Mouse (Mus musculus): ENCODE measurements around the gene Atat1. TPM values are rescaled to one million over a fixed set of nuclear protein-coding genes. Genes with fewer than 3 reads are reported as not detected.

Atat1 gene
- total and polyA plus RNA-seq, 3 experiments = 4.4 to 14.4 TPM; not detected in 1

GRCm38 (mm10) chr17:35919864-35920301 is 10.0 kb upstream of the Atat1 start:
- H3K4me1 ChIP-seq (ENCODE audit: control insufficient read depth in 1 of 2, insufficient read depth in 2 of 2, low read length in 2 of 2) = peaks cover 9 to 46% of the 10 kb centered on the region in 2 experiments
- H3K9me3 ChIP-seq (replicated peaks; ENCODE audit: insufficient read depth, low read length) = no peaks in the 10 kb centered on the region
- H3K9ac ChIP-seq (ENCODE audit: control insufficient read depth, low read depth, low read length, poor library complexity, severe bottlenecking) = peak overlapping the region; percentile 66
- peak; percentile 83 for TF ChIP-seq TAL1 (IDR thresholded peaks at IDR 0.05; ENCODE audit: low read length)
- TF ChIP-seq TBP (IDR thresholded peaks at IDR 0.05; ENCODE audit: low read depth, low read length) = peak; percentile 91
- no peak for TF ChIP-seq EP300 (IDR thresholded peaks at IDR 0.05; ENCODE audit: low read depth in 1 of 2, low read length in 2 of 2)
- peak in 1 of 2 experiments; percentile 58; a peak in 2 of 4 replicates for TF ChIP-seq POLR2A (IDR thresholded peaks at IDR 0.05; ENCODE audit: control insufficient read depth in 1 of 2, insufficient read depth in 1 of 2, low read depth in 1 of 2, low read length in 2 of 2, poor library complexity in 1 of 2)
- H3K27me3 ChIP-seq (ENCODE audit: control insufficient read depth in 1 of 2, insufficient read depth in 2 of 2, low read length in 2 of 2) = no peaks in the 10 kb centered on the region
- H3K36me3 ChIP-seq (ENCODE audit: control insufficient read depth in 1 of 2, insufficient read depth in 2 of 2, low read length in 2 of 2) = peaks cover 0 to 51% of the 10 kb centered on the region in 2 experiments; a peak in 2 of 4 replicates
- DNase-seq (ENCODE audit: low read depth, low spot score) = peak; percentile 91
- H3K79me2 ChIP-seq (ENCODE audit: control insufficient read depth, insufficient read depth, low read length, poor library complexity) = peaks cover 37% of the 10 kb centered on the region
- peak overlapping the region in 1 of 2 experiments; percentile 17; a peak in 2 of 4 replicates for H3K4me3 ChIP-seq (ENCODE audit: control insufficient read depth in 1 of 2, insufficient read depth in 1 of 2, low read depth in 2 of 2, low read length in 2 of 2)
- H3K27ac ChIP-seq (ENCODE audit: control insufficient read depth, low read depth, low read length) = peak overlapping the region; percentile 90

- DNase-seq (ENCODE audit: low read depth, low spot score) = peak; percentile 98
- Histone ChIP-seq H3K27ac (ENCODE audit: control insufficient read depth, low read depth, low read length) (peak overlapping the region; percentile 99), H3K36me3 (ENCODE audit: control insufficient read depth in 1 of 2, insufficient read depth in 2 of 2, low read length in 2 of 2) (peaks cover 0 to 52% of the 10 kb centered on the region in 2 experiments; a peak in 2 of 4 replicates), H3K9me3 (replicated peaks; ENCODE audit: insufficient read depth, low read length) (no peaks in the 10 kb centered on the region), H3K79me2 (ENCODE audit: control insufficient read depth, insufficient read depth, low read length, poor library complexity) (peaks cover 44% of the 10 kb centered on the region), H3K9ac (ENCODE audit: control insufficient read depth, low read depth, low read length, poor library complexity, severe bottlenecking) (peak overlapping the region; percentile 97), H3K27me3 (ENCODE audit: control insufficient read depth in 1 of 2, insufficient read depth in 2 of 2, low read length in 2 of 2) (no peaks in the 10 kb centered on the region), H3K4me1 (ENCODE audit: control insufficient read depth in 1 of 2, insufficient read depth in 2 of 2, low read length in 2 of 2) (peaks cover 9 to 49% of the 10 kb centered on the region in 2 experiments), H3K4me3 (ENCODE audit: control insufficient read depth in 1 of 2, insufficient read depth in 1 of 2, low read depth in 2 of 2, low read length in 2 of 2) (peak overlapping the region; percentile 70 to 71)
- TF ChIP-seq ZMIZ1 (IDR thresholded peaks at IDR 0.05; ENCODE audit: low read depth, low read length) = no peak
- TF ChIP-seq MAFK (IDR thresholded peaks at IDR 0.05; ENCODE audit: borderline replicate concordance, low read depth, low read length) = no peak
- TF ChIP-seq TAL1 (IDR thresholded peaks at IDR 0.05; ENCODE audit: low read length) = peak; percentile 30; the same call in 1 of the 2 replicates
- TF ChIP-seq POLR2A (IDR thresholded peaks at IDR 0.05; ENCODE audit: control insufficient read depth in 1 of 2, insufficient read depth in 1 of 2, low read depth in 1 of 2, low read length in 2 of 2, poor library complexity in 1 of 2) = peak in 1 of 2 experiments; percentile 73; a peak in 1 of 4 replicates
- TF ChIP-seq ELF1 (IDR thresholded peaks at IDR 0.05; ENCODE audit: low read depth, low read length) = no peak
Measured at GRCm38 (mm10) chr17:35919060-35919715, 9.3 kb upstream of the Atat1 start.

GRCm38 (mm10) chr17:35918276-35919059 is 8.6 kb upstream of the Atat1 start:
- Histone ChIP-seq H3K9me3 (replicated peaks; ENCODE audit: insufficient read depth, low read length) (no peaks in the 10 kb centered on the region), H3K27ac (ENCODE audit: control insufficient read depth, low read depth, low read length) (peak overlapping the region; percentile 99), H3K79me2 (ENCODE audit: control insufficient read depth, insufficient read depth, low read length, poor library complexity) (peaks cover 47% of the 10 kb centered on the region), H3K4me3 (ENCODE audit: control insufficient read depth in 1 of 2, insufficient read depth in 1 of 2, low read depth in 2 of 2, low read length in 2 of 2) (peak overlapping the region; percentile 71 to 95), H3K36me3 (ENCODE audit: control insufficient read depth in 1 of 2, insufficient read depth in 2 of 2, low read length in 2 of 2) (peaks cover 0 to 45% of the 10 kb centered on the region in 2 experiments; a peak in 2 of 4 replicates), H3K9ac (ENCODE audit: control insufficient read depth, low read depth, low read length, poor library complexity, severe bottlenecking) (peak overlapping the region; percentile 97), H3K27me3 (ENCODE audit: control insufficient read depth in 1 of 2, insufficient read depth in 2 of 2, low read length in 2 of 2) (no peaks in the 10 kb centered on the region), H3K4me1 (ENCODE audit: control insufficient read depth in 1 of 2, insufficient read depth in 2 of 2, low read length in 2 of 2) (peaks cover 9 to 43% of the 10 kb centered on the region in 2 experiments)
- TF ChIP-seq SMC3 (IDR thresholded peaks at IDR 0.05; ENCODE audit: low read depth, low read length) = no peak
- TF ChIP-seq POLR2A (IDR thresholded peaks at IDR 0.05; ENCODE audit: control insufficient read depth in 1 of 2, insufficient read depth in 1 of 2, low read depth in 1 of 2, low read length in 2 of 2, poor library complexity in 1 of 2) = peak; percentile 44 to 53; a peak in 2 of 4 replicates
- TF ChIP-seq TBP (IDR thresholded peaks at IDR 0.05; ENCODE audit: low read depth, low read length) = peak; percentile 10; the same call in 1 of the 2 replicates
- TF ChIP-seq EP300 (IDR thresholded peaks at IDR 0.05; ENCODE audit: low read depth in 1 of 2, low read length in 2 of 2) = no peak
- no peak for TF ChIP-seq ZMIZ1 (IDR thresholded peaks at IDR 0.05; ENCODE audit: low read depth, low read length)
- TF ChIP-seq ELF1 (IDR thresholded peaks at IDR 0.05; ENCODE audit: low read depth, low read length) = no peak
- no peak for TF ChIP-seq USF1 (IDR thresholded peaks at IDR 0.05; ENCODE audit: low read depth, low read length)
- no peak for TF ChIP-seq USF2 (IDR thresholded peaks at IDR 0.05; ENCODE audit: borderline replicate concordance in 1 of 2, insufficient read depth in 1 of 2, low read depth in 1 of 2, low read length in 2 of 2)
- peak; percentile 79 for DNase-seq (ENCODE audit: low read depth, low spot score)
